Mouse (Mus musculus) kidney, postnatal 25 days (tissue): ENCODE results near the gene Olfr71.

Experiments
- DNase-seq, 2 experiments: peaks; one replicate each; pipeline ENCODE4 v3.0.0; 2021; ENCODE audit warnings: mixed read lengths in 2 of 2

Gene Olfr71

DNA sequence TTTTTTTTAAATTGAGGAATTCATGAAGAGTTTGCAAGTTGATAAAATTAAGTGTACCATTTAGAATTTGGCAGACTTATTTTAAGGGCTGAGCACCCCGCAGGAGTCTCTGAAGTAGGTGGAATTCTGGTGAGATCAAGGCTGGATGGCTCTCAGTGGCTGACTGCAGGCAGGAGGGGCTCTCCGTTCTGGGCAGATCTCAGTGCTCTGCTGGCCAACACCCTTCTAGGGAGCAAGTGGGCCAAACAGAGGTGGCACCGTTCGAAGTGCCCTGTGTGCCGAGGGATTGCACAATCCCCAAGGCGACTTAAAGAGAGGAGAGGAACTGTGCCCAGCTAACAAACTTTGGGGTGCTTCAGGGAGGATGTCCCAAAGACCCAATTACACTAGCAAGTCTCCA is at the start of gene Olfr71:
TSS of gene Olfr71 (minus strand) at position 387 of the 400 bp plus-strand sequence.
- peak in 1 of 2 experiments; percentile 60 for DNase-seq

DNA sequence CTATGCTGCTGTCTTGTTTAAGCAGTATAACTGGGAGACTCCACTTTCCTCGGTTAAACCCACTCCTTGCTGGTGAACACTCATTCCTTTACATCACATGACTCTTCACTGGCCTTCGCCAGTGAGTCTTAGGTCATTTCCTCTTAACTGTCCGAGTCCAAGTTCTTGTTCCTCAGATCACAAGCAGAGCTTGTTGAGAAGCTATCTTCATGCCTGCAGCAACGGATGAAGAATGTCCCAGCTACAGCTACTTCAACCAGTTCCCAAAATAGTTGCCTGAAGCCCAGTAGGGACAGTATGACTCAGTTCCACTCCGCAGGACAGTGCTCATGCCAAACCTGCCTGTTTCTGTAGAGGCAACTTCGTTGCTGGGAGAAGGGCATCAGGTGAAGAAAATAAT is 47.2 kb upstream of the Olfr71 start:
- no peak for DNase-seq

DNA sequence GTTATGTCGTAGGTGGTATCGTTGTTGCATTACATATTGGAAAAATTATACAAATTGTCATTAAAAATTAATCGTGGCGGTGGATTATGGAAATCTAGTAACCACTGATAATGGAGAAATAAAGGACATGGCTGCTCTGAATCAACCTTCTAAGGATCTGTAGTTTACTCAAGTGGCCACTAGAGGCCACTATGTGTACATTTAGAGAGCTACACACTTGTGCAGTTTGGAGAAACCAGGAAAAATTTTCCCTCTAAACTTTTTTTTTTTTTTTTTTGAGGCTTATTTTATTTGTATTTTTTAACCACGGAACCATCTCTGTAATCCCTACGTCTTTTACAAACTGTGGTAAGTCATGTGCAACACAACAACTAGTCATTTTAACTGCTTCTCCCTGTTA is 35.1 kb upstream of the Olfr71 start:
- DNase-seq = peak in 1 of 2 experiments; percentile 41

DNA sequence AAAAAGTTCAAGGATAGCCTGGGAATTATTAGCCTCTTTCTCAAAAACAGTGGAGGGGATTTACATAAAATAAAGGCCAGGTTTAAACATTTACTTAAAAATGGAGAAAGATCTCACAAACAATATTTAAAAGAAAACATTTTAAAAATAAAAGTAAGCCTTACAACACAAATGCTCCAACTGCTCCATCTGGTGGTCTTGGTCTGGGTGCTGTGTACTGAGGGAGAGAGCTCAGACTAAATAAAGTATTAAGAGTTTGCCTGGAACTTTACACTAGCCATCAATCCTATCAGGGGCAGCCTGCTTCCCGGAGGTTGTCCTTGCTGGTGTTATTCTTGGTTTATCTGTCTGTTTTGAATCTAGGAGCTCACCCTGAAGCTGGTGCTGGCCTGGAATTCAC is 33.0 kb upstream of the Olfr71 start:
- DNase-seq = peak in 1 of 2 experiments; percentile 32

- DNase-seq = no peak
Measured at GRCm38 (mm10) chr4:43742637-43743036, 32.6 kb upstream of the Olfr71 start.

DNA sequence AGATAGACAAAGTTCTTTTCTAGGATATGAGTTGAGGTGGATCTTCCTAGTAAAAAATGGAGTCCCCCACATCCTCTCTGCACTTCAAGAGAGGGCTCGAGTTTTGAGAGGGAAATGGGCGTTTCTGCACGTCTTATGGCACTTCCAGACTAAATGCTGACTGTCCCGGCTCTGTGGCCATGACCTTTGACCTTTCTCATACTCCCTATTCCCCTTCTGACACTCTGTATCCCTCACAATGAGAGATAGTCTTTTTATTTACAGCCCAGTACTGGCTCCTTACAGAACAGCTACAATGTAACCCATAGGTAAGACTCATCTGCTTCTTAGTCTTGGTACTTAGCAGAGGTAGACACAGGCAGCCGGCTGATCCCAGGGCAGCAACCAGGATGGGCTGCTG is 31.5 kb upstream of the Olfr71 start:
- DNase-seq = no peak

DNA sequence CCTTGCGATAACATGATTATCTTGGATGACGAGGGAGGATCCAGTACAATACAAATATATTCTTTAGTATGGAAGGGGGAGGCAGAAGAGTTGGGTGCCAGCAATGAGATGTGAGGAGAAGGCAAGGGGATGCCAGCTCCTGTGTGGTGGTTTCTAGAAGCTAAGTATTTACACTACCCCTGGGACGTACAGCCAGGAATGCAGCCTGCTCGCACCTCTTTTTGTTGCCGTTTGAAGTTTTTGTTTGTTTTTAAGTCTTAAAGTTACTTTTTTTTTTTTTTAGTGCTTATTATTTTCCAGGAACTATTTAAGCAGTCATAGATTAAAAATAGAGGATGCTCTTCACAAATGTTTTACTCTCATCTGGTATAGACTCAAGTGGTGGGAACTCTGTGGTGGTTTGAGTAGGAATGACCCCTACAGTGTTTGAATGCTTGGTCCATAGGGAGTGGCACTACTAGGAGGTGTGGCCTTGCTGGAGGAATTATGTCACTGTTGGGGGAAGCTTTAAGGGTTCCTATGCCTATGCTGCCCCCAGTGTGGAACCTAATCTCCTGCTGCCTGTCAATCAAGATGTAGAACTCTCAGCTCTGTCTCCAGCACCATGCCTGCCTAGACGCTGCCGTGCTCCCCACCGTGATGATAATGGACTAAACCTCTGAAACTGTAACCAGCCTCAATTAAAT is 29.1 kb upstream of the Olfr71 start:
- no peak for DNase-seq

GRCm38 (mm10) chr4:43737144-43737543 is 27.1 kb upstream of the Olfr71 start:
- DNase-seq = no peak

GRCm38 (mm10) chr4:43733186-43733585 is 23.1 kb upstream of the Olfr71 start:
- no peak for DNase-seq

DNA sequence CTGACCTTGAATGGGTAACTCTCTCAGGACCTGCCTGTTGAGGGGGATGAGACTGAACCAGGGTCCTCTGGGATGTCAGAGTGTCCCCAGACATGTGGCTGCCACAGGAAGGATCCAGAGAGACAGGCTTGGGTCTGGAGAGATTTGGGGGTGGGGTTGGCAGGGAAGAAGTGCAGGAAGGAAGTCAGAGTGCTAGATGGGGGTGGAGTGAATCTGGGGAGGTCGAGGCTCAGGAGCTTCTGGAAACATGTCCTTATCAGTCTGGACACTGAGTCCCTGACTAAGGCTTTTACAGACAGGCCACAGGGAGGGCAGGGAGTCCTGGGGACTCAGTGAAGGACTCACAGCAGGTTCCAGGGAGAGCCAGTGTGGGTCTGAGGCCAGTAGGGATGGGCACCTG is 22.1 kb upstream of the Olfr71 start:
- no peak for DNase-seq

GRCm38 (mm10) chr4:43730750-43731297 is 20.8 kb upstream of the Olfr71 start:
- DNase-seq = no peak

- peak; percentile 70 to 86 for DNase-seq
Measured at GRCm38 (mm10) chr4:43729794-43730550, 19.9 kb upstream of the Olfr71 start, which contains the start of gene Spaar. Gene Spaar (plus strand): TSS chr4:43730034.

DNA sequence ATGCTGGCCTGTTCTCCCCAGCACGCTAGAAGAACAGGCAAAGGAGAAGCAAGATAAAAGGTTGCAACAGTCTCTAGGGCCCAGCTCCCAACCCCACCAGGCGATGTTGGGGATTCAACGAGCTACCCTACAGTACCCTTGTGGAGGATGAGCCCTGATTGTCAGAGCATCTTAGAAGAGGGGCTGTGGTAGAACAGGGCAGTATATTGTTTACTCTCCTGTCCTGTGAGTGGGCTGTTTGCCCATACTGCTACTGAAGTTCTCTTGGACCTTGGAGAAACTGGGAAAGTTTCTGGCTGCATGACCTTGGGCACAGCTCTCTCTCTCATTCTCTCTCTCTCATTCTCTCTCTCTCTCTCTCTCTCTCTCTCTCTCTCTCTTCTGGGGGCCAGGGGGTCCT is 19.1 kb upstream of the Olfr71 start:
- DNase-seq = no peak

GRCm38 (mm10) chr4:43728576-43728954 is 18.5 kb upstream of the Olfr71 start:
- DNase-seq = peak; percentile 60 to 78

- DNase-seq = no peak
Measured at GRCm38 (mm10) chr4:43727718-43728575, 17.9 kb upstream of the Olfr71 start.

GRCm38 (mm10) chr4:43726995-43727394 is 16.9 kb upstream of the Olfr71 start, which contains the start of gene Hrct1:
Gene Hrct1 (plus strand): TSS chr4:43727188.
- DNase-seq = peak; percentile 85 to 92

DNA sequence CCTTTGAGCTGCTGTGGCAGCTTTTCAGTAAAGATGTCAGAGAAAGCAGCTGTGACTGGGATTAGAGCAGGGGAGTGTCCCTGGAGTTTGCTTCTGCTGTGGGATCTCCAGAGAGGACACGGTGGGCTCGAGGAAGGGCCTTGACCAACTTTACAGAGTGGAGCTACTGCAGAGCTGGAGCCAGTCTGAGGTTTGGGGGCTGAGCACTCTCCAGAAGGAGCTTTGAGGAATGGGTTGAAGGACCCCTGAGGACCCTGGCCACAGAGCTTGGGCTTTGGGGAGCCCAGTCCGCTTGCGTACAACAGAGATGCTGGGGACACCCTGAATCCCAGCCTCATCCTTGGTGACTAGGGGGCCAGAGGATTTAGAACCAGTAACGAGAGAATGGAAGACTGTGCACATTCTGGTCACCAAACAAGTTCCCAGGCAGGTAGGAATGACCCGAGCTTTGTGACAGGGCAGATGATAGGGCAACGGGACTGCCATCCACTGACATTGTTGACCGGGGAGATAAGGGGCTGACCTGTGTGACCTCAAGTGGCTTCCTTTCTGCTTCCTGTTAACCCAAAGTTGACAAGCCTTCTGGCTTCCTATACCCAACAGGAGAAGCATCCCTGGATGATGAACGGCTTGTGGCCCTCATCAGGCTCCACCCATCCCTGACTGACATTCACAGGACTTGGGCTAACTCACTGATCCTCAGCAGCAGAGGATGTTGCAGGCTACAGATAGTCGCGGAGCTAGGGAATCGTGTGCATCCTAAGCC is 16.4 kb upstream of the Olfr71 start:
- peak; percentile 42 to 65 for DNase-seq

DNA sequence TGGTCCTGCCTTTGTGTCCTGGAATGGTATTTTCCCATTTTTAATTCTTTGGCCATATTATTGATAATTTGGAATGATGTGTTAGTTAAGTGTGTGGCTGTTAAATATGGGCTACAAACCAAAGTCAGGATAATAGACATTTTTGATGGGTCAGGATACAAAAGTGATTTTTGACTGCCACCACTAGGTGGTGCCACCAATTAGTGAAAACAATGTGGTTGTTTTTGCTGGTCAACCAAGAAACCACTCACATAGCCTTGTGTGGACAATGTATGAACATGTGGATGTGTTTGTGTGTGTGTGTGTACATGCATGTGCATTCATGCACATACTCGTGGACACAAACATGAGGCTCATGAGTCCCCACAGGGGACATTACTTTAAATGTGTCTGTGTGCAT is 14.7 kb upstream of the Olfr71 start:
- peak in 1 of 2 experiments; percentile 65 for DNase-seq

- DNase-seq = no peak
Measured at GRCm38 (mm10) chr4:43722191-43722590, 12.1 kb upstream of the Olfr71 start.

DNA sequence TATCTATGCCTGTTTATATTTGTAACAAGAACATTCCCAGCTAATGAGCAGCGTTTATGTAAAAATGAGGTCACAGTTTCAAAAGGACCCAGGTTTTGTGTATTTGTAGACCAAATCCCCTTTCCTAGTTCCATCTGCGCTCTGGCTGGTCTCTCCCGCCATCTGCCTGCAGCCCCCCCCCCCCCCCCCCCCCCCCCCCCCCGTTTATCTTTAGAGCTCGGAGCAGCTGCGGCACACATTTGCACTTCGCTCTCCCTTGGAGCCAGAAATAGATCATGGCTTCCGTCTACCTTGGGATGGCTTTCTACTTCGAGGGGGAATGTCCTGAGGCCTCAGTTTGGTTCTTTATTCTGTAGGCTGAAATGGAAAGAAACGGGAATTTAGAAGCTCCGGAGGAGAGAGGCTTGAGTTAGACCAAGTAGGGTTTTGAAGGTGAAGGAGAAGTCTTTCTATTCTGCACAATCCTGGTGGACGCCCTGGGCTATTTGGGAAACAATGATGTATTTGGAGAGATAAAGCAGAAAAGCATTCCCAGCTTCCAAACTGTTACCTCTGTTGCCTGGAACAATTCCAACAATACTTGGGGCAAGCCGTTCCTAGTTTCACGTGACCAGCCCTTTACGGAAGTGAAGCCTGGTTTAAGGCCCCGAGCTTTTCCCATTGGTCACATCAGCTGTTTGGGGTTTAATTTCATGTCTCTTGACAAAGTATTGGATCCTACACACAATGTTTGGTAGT is 10.6 kb upstream of the Olfr71 start:
- DNase-seq = no peak

DNA sequence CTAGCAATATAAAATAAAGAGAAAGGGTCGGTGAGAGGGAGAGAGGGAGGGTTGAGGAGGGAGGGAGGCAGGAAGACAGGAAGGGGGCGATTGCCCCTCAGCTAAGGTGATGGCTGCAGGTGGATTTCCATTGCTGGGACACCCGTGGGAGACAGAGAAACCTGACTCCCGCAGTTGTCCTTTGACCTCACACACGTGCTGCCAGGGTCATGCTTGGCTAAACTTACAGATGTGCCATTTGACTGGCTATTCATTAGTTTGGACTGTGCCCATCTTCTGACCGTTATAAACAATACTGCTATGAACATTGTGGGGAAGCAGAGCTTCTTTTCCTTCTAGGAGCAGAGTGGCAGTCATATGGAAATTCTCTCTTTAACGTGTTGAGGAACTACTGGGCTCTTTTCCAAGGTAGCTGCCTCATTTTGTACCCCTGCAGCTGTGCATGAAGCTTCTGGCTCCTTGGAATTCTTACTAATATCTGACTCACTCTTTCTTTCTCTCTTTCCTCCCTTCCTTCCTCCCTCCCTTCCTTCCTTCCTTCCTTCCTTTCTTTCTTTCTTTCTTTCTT is 3.7 kb upstream of the Olfr71 start:
- DNase-seq = peak; percentile 68 to 79
